Mouse (Mus musculus): ENCODE results near the gene Tpcn1.

Gene Tpcn1

DNA sequence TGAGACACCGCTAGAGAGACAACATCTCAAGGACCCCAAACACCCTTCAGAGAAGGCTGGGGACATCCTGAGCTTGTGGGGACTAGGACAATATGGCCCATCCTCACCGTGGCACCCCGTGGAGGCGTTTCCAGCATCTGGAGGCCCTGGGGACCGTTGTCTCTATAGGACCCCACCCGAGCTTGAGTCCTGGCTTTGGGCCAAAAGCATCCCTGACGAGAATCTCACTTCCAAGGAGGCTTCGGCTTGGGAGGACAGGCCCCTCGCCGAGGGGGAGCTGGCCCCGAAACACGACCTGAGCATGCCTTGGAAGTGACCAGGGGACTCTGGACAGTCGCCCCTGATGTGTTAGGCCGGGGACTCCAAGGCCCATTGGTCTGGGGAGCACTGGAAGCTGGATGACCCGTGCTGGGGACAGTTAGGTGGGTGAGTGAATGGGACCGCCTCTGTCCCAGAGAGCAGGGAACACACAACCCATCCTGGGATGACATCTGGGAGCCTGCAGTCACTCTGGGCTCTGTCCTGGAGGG is 20.8 kb upstream of the Tpcn1 start:
- DNase-seq (ENCODE audit: low spot score), result no peak

- no peak for DNase-seq (ENCODE audit: low spot score)
Measured at GRCm38 (mm10) chr5:120607335-120607734, 18.9 kb upstream of the Tpcn1 start.

GRCm38 (mm10) chr5:120606590-120607200 is 18.2 kb upstream of the Tpcn1 start:
- DNase-seq (ENCODE audit: low spot score), result no peak

DNA sequence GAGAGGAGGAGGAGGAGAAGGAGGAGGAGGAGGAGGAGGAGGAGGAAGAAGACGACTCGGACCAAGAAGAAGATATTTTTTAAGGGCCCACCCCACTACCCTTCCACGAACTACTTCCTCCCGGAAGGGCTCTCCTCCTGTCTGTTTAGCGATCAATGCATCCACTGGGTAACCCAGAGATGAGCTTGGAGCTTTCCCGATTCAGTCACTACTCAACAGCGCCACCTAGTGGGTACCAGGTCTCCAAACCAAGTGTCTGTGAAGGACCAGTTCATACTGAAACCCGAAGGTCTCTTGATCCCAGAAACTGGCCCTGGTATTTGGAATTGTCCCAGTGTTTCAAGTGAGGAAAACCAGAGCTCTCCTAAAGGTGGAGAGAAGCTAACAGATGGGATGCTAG is 17.2 kb upstream of the Tpcn1 start:
- peak; percentile 85 for DNase-seq (ENCODE audit: low spot score)

GRCm38 (mm10) chr5:120605241-120605661 is 16.8 kb upstream of the Tpcn1 start:
- no peak for DNase-seq (ENCODE audit: low spot score)

DNA sequence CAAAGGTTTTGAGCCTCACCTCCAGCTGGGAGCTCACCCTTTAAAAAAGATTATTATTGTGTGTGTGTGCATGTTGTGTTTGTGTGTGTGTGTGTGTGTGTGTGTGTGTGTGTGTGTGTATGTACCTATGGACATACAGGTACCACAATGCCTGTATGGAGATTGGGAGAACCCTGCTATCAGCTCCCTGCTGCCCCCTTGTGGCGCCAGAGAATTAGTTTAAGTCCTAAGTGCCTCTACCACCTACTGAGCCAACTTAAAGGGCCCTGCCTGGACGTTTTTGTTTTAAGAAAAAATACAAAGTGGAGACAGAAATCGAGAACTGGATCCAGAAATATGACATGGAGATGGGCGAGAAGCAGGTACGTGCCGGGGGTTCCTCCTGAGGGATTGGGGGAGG is 16.4 kb upstream of the Tpcn1 start:
- peak; percentile 71 for DNase-seq (ENCODE audit: low spot score)

DNA sequence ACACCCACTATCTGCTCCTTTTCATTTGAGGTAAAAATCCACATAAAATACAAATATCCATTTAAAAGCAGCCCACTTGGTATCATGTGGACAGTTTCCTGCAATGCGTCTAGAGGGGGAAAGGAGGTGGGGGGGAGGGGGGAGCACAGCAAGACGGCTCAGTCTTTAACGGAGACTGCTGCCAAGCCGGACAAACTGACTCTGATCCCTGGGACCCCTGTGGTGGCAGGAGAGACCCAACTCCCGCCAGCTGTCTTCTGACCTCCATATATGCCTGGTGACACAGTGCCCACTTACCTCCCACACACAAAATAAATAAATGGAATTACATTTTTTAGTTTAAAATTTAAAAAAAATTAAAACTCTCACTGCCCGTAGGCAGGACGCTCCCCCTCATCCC is 15.0 kb upstream of the Tpcn1 start:
- DNase-seq (ENCODE audit: low spot score), result no peak

GRCm38 (mm10) chr5:120602210-120602609 is 13.7 kb upstream of the Tpcn1 start:
- no peak for DNase-seq (ENCODE audit: low spot score)

GRCm38 (mm10) chr5:120600946-120601668 is 12.6 kb upstream of the Tpcn1 start:
- DNase-seq (ENCODE audit: low spot score), result peak; percentile 44

DNA sequence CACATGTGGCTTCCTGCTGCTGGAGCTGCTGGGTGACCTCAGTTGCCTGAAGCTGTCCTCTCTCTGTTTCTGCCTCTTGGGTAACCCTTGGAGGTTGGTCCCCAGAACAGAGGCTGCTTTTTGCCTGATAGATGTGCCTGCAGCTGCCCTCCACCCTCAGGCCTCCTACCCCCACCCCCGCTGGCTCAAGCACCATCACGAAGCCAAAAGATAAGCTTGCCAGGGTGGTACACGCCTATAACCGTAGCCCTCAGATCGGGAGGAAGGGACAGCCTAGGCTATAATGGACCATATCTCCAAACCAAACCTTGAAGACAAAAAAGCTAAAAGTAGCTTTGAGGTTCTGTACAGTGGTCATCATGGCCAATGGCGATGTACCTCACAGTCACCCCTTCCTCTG is 11.2 kb upstream of the Tpcn1 start:
- DNase-seq (ENCODE audit: low spot score), result no peak

DNA sequence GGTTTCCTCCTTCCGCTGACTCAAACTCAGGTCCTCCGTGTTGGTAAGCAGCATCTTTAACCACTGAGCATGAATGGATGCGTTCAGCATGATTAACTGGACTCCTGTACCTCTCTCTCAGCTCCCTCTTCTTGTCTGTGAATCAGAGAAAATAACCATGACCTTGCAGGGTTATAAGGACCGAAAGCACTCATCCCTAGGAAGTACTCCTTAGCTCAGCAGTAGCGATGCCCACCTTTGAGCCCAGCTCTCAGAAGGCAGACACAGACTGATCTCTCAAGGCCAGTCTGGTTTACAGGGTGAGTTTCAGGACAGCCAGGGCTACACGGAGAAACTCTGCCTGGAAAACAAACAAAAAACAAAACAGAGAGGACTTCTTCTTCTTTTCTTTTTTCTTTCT is 6.0 kb upstream of the Tpcn1 start:
- DNase-seq (ENCODE audit: low spot score), result no peak

GRCm38 (mm10) chr5:120592141-120592540 is 3.7 kb upstream of the Tpcn1 start:
- DNase-seq (ENCODE audit: low spot score), result no peak

GRCm38 (mm10) chr5:120590356-120591010 is 2.0 kb upstream of the Tpcn1 start:
- DNase-seq (ENCODE audit: low spot score), result no peak

GRCm38 (mm10) chr5:120587940-120588568 is 419 bp downstream of the Tpcn1 start:
- no peak for DNase-seq (ENCODE audit: low spot score)

DNA sequence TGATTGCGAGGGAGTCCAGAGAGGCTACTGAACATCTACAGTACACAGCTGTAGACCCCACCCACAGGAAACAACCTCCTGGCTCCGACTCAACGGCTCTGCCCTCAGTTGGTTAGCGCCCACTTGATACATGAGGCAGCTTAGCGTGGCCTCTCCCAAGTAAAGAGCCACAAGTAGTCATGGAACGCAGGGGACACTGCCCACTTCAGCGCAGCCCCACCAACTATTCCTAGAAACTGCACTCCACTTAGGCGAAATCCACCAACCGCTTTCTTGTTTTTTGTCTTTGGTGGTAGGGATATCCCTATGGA is 902 bp downstream of the Tpcn1 start:
- DNase-seq (ENCODE audit: low spot score), result peak; percentile 49

GRCm38 (mm10) chr5:120586741-120587615 is 1.5 kb downstream of the Tpcn1 start:
- DNase-seq (ENCODE audit: low spot score), result peak; percentile 92

DNA sequence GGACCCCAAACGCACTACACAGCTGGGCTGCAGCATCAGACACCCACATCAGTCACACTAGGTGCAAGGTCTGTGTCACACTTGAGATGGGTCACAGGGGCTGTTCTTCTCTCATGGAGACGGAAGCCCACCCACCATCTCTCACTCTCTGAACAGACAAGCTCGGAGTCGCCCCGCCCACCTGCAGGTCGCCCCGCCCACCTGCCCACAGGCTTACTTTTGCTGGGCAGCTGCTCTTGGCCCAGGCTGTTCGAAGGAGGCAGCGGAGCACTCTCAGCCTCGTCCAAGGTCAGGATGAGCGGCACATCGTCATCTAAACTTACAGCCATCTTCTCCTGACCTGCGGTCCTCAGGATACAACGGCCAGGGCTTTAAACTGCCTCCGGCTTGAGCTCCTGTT is 3.5 kb downstream of the Tpcn1 start:
- peak; percentile 47 for DNase-seq (ENCODE audit: low spot score)

DNA sequence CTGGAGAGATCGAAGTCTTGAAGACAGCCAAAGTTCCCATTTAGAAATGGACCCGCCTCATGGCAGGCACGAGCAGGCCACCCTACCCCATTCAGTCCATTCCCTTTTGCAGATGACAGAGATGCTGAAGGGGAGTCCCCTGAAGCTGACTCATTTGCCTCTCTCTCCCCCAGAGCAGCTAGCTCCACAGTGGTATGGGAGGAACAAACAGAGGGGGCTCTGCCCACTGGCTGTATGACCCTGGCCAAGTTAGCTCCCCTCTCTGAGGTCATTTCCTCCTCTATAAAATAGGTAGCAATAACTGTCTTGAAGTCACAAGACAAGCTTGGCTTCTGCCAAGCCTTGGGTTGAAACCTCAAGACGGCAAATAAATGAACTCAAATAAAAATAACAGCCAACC is 5.0 kb downstream of the Tpcn1 start:
- DNase-seq (ENCODE audit: low spot score), result no peak

DNA sequence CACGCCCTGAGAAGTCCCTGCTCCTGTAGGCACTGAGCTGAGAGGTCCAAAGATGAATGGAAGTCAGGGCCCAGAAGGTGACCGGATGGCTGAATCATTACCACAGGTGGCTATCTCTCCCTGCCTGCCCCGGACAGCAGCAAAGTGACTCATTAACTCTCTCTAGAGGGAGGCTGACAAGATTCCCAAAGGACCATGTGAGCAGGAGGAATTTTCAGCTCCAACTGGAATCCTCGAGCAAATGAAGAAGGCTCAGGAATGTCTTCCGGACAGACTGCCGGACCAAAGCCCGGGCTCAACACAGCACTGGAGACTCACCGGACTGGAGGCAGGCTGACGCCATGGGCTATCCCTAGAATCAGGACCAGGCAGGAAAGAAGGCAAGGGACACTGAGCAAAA is 6.5 kb downstream of the Tpcn1 start:
- DNase-seq (ENCODE audit: low spot score), result peak; percentile 84

DNA sequence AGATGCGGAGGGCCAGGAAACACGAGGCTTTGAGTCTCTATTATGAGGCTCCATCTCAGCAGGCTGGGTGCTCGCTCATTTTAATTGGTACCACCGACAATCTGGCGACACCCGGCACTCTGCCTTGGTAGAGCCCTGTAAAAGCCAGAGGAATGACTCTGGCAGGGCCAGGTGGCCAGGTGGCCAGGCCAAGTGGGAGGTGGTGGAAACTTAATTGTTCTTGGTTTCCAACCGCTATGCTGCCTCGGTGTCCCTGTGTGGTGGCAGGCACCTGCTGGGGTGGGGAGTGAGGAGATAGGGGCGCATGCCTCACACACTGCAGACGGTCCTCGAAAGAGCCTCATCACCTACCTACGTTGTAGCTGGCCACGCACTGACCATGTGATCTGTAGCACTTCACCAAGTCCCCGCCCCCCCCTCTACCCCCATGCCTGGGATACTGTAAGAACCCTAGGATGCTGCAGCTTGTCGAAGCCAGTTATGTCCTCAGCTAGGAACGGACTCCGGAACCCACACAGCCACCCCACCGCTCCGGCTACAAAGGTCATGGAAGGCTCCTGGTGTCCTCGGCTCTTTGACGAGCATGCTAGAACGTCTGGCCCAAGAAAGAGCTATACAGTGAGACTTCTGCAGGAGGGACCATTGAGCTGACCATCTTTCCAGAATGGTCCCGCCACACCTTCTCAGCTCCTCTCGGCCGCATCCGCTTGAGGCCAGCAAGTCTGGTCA is 8.4 kb downstream of the Tpcn1 start:
- no peak for DNase-seq (ENCODE audit: low spot score)

GRCm38 (mm10) chr5:120579211-120579897 is 9.1 kb downstream of the Tpcn1 start:
- DNase-seq (ENCODE audit: low spot score), result no peak

All from yolk sac, embryonic 10.5 days (tissue).